Mouse (Mus musculus) liver, adult 2 months (tissue): ENCODE data around the gene Tex29.

ENCODE experiments used
- CTCF ChIP-seq: fragments of 200-500 bp; IDR thresholded peaks from 2 replicates; pipeline ENCODE4 v1.5.1; 2011; ENCODE audit warnings: low read depth, low read length, control low read depth
- POLR2A ChIP-seq: fragments of 200-500 bp; IDR thresholded peaks from 2 replicates; pipeline ENCODE4 v1.6.1; 2011; ENCODE audit warnings: low read length, control low read depth; ENCODE audit not compliant: insufficient read depth; ENCODE audit errors: extremely low read depth

DNA sequence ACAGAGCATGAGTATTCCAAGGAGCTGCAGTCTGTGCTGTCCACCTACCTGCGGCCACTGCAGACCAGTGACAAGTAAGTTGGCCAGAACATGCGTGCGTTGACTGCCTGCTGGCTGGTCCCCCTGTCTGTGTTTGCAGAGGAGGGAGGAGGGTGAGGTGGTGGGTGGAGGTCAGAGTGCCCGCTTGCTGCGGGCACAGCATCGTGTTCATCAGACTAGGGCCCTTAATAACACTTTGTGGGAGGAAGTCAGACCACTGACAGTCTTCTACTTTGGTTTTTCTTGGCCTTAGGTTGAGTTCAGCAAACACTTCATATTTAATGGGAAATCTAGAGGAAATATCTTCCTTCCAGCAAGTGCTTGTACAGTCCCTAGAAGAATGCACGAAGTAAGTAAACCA, 39.8 kb upstream of the Tex29 start:
- no peak for TF ChIP-seq CTCF
- TF ChIP-seq POLR2A = no peak
